Mouse (Mus musculus): ENCODE results near the gene S1pr2.

S1pr2 gene

GRCm38 (mm10) chr9:20998337-20998736 is 21.8 kb upstream of the S1pr2 start:
- peak; percentile 59 for DNase-seq

GRCm38 (mm10) chr9:20997065-20997464 is 20.5 kb upstream of the S1pr2 start:
- DNase-seq, result no peak

- DNase-seq, result no peak
Measured at GRCm38 (mm10) chr9:20995069-20995468, 18.5 kb upstream of the S1pr2 start.

- no peak for DNase-seq
Measured at GRCm38 (mm10) chr9:20993165-20993898, 16.8 kb upstream of the S1pr2 start.

- DNase-seq, result no peak
Measured at GRCm38 (mm10) chr9:20991587-20991986, 15.0 kb upstream of the S1pr2 start.

GRCm38 (mm10) chr9:20990861-20991260 is 14.3 kb upstream of the S1pr2 start:
- peak; percentile 41 for DNase-seq

- no peak for DNase-seq
Measured at GRCm38 (mm10) chr9:20987953-20988352, 11.4 kb upstream of the S1pr2 start.

- DNase-seq, result no peak
Measured at GRCm38 (mm10) chr9:20986952-20987686, 10.5 kb upstream of the S1pr2 start.

GRCm38 (mm10) chr9:20983169-20983568 is 6.6 kb upstream of the S1pr2 start:
- DNase-seq, result no peak

- no peak for DNase-seq
Measured at GRCm38 (mm10) chr9:20982171-20982570, 5.6 kb upstream of the S1pr2 start.

GRCm38 (mm10) chr9:20979769-20980168 is 3.2 kb upstream of the S1pr2 start:
- DNase-seq, result no peak

- no peak for DNase-seq
Measured at GRCm38 (mm10) chr9:20979181-20979580, 2.6 kb upstream of the S1pr2 start.

GRCm38 (mm10) chr9:20978409-20979095 is 2.0 kb upstream of the S1pr2 start:
- no peak for DNase-seq

GRCm38 (mm10) chr9:20976961-20977689 is 544 bp upstream of the S1pr2 start:
- no peak for DNase-seq

GRCm38 (mm10) chr9:20975431-20976215 is 958 bp downstream of the S1pr2 start:
- DNase-seq, result peak; percentile 70

- DNase-seq, result peak; percentile 19
Measured at GRCm38 (mm10) chr9:20973682-20974075, 2.9 kb downstream of the S1pr2 start.

- DNase-seq, result no peak
Measured at GRCm38 (mm10) chr9:20973001-20973681, 3.4 kb downstream of the S1pr2 start.

- peak; percentile 95 for DNase-seq
Measured at GRCm38 (mm10) chr9:20972141-20972992, 4.2 kb downstream of the S1pr2 start.

GRCm38 (mm10) chr9:20971751-20972140 is 4.8 kb downstream of the S1pr2 start:
- DNase-seq, result no peak

GRCm38 (mm10) chr9:20966747-20967146 is 9.8 kb downstream of the S1pr2 start:
- no peak for DNase-seq

GRCm38 (mm10) chr9:20966008-20966407 is 10.6 kb downstream of the S1pr2 start:
- no peak for DNase-seq

Data from retina, postnatal 1 day (tissue).